Mouse (Mus musculus) heart, adult 2 months (tissue): ENCODE measurements at regions not wholly inside any gene's neighbourhood (a gene's known extent, or its start where the extent isn't known, plus 50 kb on each side); places are given as distances from the start of the nearest gene placed in this dataset.

ENCODE experiments used
- CTCF ChIP-seq: fragments of 200-600 bp; IDR thresholded peaks from 2 replicates; pipeline ENCODE4 v1.8.1; 2022; ENCODE audit warnings: antibody characterized with exemption, mild to moderate bottlenecking, moderate library complexity
- EP300 ChIP-seq: fragments of 200-500 bp; IDR thresholded peaks from 2 replicates; pipeline ENCODE4 v1.6.1; 2011; ENCODE audit warnings: low read depth, low read length, control low read depth; ENCODE audit not compliant: insufficient read depth

DNA sequence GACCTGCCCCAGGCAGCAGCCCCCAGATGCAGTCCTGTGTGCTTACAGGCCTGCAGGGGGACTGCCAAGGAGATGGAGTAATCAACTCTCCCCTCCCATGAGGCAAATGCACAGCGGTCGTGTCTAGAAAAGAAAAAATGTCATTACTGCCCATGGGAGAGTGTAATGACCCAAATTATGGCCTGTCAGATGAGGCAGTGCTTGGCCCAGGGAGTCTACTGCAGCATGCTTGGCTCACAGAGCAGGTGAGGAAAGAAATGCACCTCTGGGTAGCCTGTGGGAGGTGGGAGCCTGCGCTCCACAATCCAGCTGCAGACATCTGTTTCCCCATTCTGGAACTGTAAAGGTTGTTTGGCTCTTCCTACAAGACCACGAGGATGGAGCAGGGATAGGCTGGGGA, 339.8 kb upstream of the Apob start:
- no peak for TF ChIP-seq CTCF
- no peak for TF ChIP-seq EP300
